Mouse (Mus musculus) neural tube, embryonic 13.5 days (tissue): Measurements from ENCODE around the gene Itpr3. TPM values are rescaled to one million over a fixed set of nuclear protein-coding genes. Genes with fewer than 3 reads are reported as not detected.

ENCODE experiments used
- ATAC-seq: fragments of 200-750 bp; cut with Nextera tagmentation; 2 replicates; pipeline ENCODE4 v1.8.0; 2017; ENCODE audit warnings: low read depth, mild to moderate bottlenecking, moderate TSS enrichment, moderate library complexity
- H3K27ac ChIP-seq: fragments of 300-500 bp; sonication (generic); replicated peaks from 2 replicates; pipeline ENCODE4 v1.5.1; 2015; ENCODE audit warnings: moderate library complexity, mild to moderate bottlenecking, inconsistent platforms
- H3K27me3 ChIP-seq: fragments of 300-500 bp; sonication (generic); 2 replicates; pipeline ENCODE4 v1.6.1; 2015; ENCODE audit warnings: mild to moderate bottlenecking, inconsistent platforms
- H3K36me3 ChIP-seq: fragments of 300-500 bp; sonication (generic); 2 replicates; pipeline ENCODE4 v1.6.1; 2015; ENCODE audit warnings: mild to moderate bottlenecking, inconsistent platforms
- H3K4me1 ChIP-seq: fragments of 300-500 bp; sonication (generic); replicated peaks from 2 replicates; pipeline ENCODE4 v1.6.1; 2015; ENCODE audit warnings: inconsistent platforms
- H3K4me2 ChIP-seq: fragments of 300-500 bp; sonication (generic); 2 replicates; pipeline ENCODE4 v1.6.1; 2015; ENCODE audit warnings: inconsistent platforms, mild to moderate bottlenecking, moderate library complexity
- H3K4me3 ChIP-seq: fragments of 300-500 bp; sonication (generic); 2 replicates; pipeline ENCODE4 v1.5.1; 2015; ENCODE audit warnings: mild to moderate bottlenecking, inconsistent platforms
- H3K9ac ChIP-seq: fragments of 300-500 bp; sonication (generic); 2 replicates; pipeline ENCODE4 v1.6.1; 2015; ENCODE audit warnings: moderate library complexity, mild to moderate bottlenecking, inconsistent platforms
- H3K9me3 ChIP-seq: fragments of 300-500 bp; sonication (generic); 2 replicates; pipeline ENCODE4 v1.6.1; 2016; ENCODE audit warnings: inconsistent platforms
- WGBS: fragments of 180-500 bp; shearing (Covaris S2); methylation state at CpG from one replicate; pipeline ENCODE4 v1.1.7; 2015; 5-methylcytosine and 5-hydroxymethylcytosine counted together
- polyA plus RNA-seq: library from polyadenylated mRNA; unstranded; fragments of >200 nt; fragmentation: Nextera tagmentation; extraction: Ambion mirVana; gene quantifications from 2 replicates; pipeline ENCODE4 v1.2.1, GENCODE M21; 2015

The Itpr3 gene
- polyA plus RNA-seq, 1 experiment from 2014 or later = 1.4 TPM

DNA sequence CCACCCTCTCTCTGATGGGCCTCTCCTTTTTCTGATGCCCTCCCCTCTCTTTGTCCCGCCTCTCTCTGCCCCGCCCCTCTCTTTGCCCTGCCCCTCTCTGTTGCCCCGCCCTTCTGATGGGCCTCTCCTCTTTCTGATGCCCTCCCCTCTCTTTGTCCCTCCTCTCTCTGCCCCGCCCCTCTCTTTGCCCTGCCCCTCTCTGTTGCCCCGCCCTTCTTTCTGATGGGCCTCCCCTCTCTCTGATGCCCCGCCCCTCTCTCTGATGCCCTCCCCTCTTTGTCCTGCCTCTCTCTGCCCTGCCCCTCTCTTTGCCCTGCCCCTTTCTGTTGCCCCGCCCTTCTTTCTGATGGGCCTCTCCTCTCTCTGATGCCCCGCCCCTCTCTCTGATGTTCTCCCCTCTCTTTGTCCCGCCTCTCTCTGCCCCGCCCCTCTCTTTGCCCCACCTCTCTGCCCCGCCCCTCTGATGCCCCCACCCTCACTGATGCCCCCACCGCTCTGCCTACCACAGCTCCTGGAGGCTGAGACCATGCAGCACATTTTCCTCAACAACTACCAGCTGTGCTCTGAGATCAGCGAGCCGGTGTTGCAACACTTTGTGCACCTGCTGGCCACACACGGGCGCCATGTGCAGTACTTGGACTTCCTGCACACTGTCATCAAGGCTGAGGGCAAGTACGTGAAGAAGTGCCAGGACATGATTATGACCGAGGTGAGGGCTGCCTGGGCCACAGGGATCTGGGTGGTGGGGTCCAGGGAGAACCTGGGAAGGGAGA lies 48.8 kb downstream of the Itpr3 start:
- 69% methylated on average over 10 of the region's 18 CpGs for WGBS
- H3K27me3 ChIP-seq = no peaks in the 10 kb centered on the region

DNA sequence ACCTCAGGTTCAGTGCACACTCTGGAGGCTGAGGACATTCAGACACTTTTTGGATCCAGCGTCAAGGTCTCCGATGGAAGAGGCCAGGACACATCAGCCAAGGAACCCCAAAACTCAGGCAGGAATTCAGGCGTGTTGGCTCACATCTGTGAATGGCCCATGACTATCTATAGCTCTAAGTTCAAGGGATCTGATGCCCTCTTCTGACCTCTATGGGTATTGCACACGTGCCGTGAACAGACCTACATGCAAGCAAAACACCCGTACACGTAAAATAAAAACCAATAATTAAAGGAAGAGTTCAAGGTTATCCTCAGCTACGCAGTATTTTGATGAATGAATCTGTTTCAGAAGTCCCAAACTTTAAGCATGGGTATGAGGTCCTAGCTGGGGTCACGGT lies 49.6 kb downstream of the Itpr3 start:
- Histone ChIP-seq H3K9ac (no peak overlapping the region), H3K27me3 (no peaks in the 10 kb centered on the region), H3K4me1 (peaks cover 8% of the 10 kb centered on the region), H3K4me3 (no peak overlapping the region), H3K36me3 (no peaks in the 10 kb centered on the region), H3K27ac (no peak overlapping the region), H3K9me3 (no peaks in the 10 kb centered on the region), H3K4me2 (no peak overlapping the region)
- ATAC-seq = no peak
- 82% methylated on average over 9 of the region's 9 CpGs for WGBS

More for the DNA sequence above, 48.8 kb downstream of the Itpr3 start:
- no peak for ATAC-seq
- Histone ChIP-seq H3K27ac (no peak overlapping the region), H3K9ac (no peak overlapping the region), H3K36me3 (no peaks in the 10 kb centered on the region), H3K4me2 (no peak overlapping the region), H3K9me3 (no peaks in the 10 kb centered on the region), H3K4me1 (peaks cover 8% of the 10 kb centered on the region), H3K4me3 (no peak overlapping the region)

DNA sequence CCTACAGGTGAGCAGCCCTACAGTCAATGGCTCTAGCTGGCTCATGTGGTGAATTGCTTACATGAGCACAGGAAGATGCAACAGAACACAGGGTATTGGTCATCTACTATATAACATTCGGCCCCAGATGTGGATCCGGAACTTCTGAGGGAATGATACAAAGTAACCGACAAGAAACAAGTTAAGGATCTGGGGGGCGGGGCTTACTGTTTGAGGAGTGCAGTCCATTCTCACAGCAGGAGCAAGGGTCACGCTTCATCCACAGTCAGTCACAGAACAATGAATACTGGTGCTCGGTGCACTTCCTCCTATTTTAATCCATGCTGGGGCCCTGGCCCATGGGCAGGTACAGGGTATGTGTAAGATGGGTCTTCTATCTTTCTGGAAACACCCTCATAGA lies 50.8 kb downstream of the Itpr3 start:
- Histone ChIP-seq H3K36me3 (no peaks in the 10 kb centered on the region), H3K9ac (no peak overlapping the region), H3K27me3 (no peaks in the 10 kb centered on the region), H3K27ac (no peak overlapping the region), H3K4me3 (no peak overlapping the region), H3K9me3 (no peaks in the 10 kb centered on the region), H3K4me1 (no peaks in the 10 kb centered on the region), H3K4me2 (no peak overlapping the region)
- WGBS = 67% methylated on average over 6 of the region's 6 CpGs
- no peak for ATAC-seq

DNA sequence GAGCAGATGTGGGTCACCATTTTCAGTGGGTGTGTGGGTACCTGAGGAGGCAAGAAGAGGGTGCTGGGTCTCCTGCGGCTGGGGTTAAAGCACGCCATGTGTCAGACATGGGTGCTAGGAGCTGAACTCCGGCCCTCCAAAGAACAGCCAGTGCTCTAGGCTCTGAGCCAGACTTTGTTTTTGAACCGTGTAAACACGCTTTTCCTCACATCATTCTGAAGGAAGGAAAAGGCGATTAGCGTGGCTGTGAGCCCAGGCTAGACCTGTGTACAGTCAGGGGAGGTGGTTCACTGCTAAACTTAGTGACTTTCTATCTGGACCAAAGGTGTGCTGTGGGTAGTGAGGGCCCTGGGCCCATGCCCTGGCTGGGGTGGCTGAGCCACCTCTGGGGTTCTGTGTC lies 53.0 kb downstream of the Itpr3 start:
- no peak for ATAC-seq
- no peak overlapping the region for H3K9ac ChIP-seq
- WGBS = 91% methylated on average over 7 of the region's 7 CpGs
- no peaks in the 10 kb centered on the region for H3K4me1 ChIP-seq
- H3K27ac ChIP-seq = no peak overlapping the region
- no peaks in the 10 kb centered on the region for H3K36me3 ChIP-seq
- H3K4me2 ChIP-seq = no peak overlapping the region
- no peak overlapping the region for H3K4me3 ChIP-seq
- no peaks in the 10 kb centered on the region for H3K9me3 ChIP-seq
- H3K27me3 ChIP-seq = no peaks in the 10 kb centered on the region

DNA sequence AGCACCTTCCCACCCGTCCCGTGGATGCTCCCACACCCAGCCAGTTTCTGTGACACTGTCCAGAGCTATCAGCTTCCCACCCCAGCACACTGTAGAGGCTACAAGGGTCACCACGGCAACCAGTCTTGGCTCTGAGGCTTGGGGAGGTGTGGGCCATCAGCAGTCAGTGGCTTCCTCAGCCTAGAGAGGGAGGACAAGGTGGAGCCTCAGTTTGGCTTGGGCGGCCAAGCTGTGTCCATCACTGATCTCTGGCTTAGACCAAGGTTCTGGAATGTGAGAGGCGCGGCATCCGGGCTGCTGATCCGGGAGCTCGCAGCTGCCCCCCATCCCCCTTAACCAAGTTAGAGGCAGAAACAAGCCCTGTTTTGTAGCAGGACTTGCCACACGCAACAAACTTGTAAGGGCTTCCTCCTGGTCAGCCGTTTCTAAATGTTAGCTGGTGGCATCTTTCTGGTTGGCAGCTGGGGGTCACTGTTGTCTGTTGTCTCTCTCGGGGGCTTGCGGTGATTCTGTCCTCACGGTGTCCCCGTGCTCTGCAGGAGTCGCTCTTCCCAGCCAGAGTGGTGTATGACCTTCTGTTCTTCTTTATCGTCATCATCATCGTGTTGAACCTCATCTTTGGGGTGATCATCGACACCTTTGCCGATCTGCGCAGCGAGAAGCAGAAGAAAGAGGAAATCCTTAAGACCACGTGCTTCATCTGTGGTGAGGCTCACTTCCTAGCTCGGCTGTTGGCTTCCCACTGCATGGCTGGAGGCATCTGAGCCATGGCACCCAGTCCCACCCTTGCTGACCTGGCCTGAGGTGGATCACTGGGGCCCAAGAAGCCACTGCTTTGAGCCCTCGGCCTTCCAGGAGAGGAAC lies 61.8 kb downstream of the Itpr3 start:
- Histone ChIP-seq H3K27me3 (0 out of 2 replicates have a peak, but pooled peaks cover 7% of the 10 kb centered on the region), H3K9ac (no peak overlapping the region), H3K4me1 (peaks cover 25% of the 10 kb centered on the region), H3K9me3 (no peaks in the 10 kb centered on the region), H3K27ac (no peak overlapping the region), H3K4me3 (no peak overlapping the region), H3K4me2 (no peak overlapping the region), H3K36me3 (peaks cover 30% of the 10 kb centered on the region)
- no peak for ATAC-seq
- 88% methylated on average over 25 of the region's 25 CpGs for WGBS

DNA sequence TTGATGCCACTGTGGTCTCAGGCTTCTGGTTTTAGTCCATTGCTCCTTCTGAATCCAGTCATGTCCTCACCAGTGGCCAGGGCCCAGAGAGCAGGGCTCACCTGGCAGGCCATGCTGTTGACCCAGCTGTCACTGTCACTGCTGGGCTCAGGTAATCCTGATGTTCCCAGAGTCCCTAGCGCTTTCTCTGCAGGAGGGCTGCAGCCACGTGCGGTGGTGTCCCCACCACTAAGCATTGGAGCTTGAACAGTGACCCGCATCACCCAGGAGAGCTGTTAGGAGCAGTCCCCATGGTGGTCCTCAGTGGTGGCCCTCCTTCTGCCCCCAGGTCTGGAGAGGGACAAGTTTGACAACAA lies 62.4 kb downstream of the Itpr3 start:
- ATAC-seq = no peak
- H3K4me2 ChIP-seq = no peak overlapping the region
- peaks cover 31% of the 10 kb centered on the region for H3K4me1 ChIP-seq
- no peak overlapping the region for H3K9ac ChIP-seq
- no peaks in the 10 kb centered on the region for H3K9me3 ChIP-seq
- peaks cover 33% of the 10 kb centered on the region for H3K36me3 ChIP-seq
- WGBS = 81% methylated on average over 4 of the region's 4 CpGs
- no peak overlapping the region for H3K27ac ChIP-seq
- no peak overlapping the region for H3K4me3 ChIP-seq
- H3K27me3 ChIP-seq = 0 out of 2 replicates have a peak, but pooled peaks cover 7% of the 10 kb centered on the region

DNA sequence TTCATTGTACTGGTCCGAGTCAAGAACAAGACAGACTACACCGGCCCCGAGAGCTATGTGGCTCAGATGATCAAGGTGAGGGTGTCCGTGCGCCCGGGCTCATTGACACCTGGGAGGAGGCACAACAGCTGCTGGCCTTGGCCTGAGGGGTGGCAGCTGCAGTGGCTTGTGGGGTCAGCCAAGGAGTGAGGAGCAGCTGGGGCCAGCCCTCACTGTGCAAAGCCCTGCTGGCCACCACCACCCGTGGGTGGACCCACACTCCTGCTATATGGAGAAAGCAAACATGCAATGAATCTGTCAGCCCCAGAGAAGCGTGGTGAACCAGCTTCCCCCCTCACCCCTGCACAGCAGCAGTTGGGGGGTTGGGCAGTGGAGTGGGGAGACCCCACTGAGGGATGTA lies 62.9 kb downstream of the Itpr3 start:
- H3K4me3 ChIP-seq = no peak overlapping the region
- ATAC-seq = no peak
- no peak overlapping the region for H3K4me2 ChIP-seq
- H3K36me3 ChIP-seq = peaks cover 33% of the 10 kb centered on the region
- H3K27ac ChIP-seq = no peak overlapping the region
- H3K4me1 ChIP-seq = peaks cover 35% of the 10 kb centered on the region
- H3K9me3 ChIP-seq = no peaks in the 10 kb centered on the region
- 65% methylated on average over 8 of the region's 8 CpGs for WGBS
- H3K9ac ChIP-seq = 0 out of 2 replicates have a peak overlapping the region, but pooled peaks have one; percentile 34
- H3K27me3 ChIP-seq = 0 out of 2 replicates have a peak, but pooled peaks cover 7% of the 10 kb centered on the region

DNA sequence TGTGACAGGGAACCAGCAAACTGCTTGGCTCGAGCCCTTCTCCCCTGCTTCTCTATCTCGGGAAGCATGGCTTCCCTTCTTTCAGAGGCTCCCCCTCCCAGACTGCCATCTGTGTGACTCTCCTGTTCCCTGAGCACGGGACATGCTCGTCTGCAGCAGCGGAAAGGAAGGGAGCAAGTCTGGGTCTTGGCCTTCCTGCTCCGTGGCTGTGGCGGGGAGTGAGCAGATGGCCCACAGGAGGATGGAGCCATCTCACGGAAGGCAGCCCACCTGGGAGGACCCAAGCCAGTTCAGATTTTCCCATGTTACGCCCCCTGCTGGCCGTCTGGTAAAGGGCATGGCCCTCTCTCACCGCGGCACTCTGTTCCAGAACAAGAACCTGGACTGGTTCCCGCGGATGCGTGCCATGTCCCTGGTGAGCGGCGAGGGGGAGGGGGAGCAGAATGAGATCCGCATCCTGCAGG lies 63.5 kb downstream of the Itpr3 start:
- 0 out of 2 replicates have a peak, but pooled peaks have one; percentile 37 for ATAC-seq
- no peaks in the 10 kb centered on the region for H3K9me3 ChIP-seq
- H3K4me1 ChIP-seq = peaks cover 41% of the 10 kb centered on the region
- H3K36me3 ChIP-seq = peaks cover 33% of the 10 kb centered on the region
- H3K27me3 ChIP-seq = 0 out of 2 replicates have a peak, but pooled peaks cover 7% of the 10 kb centered on the region
- H3K4me2 ChIP-seq = peak overlapping the region; percentile 24
- no peak overlapping the region for H3K4me3 ChIP-seq
- 0 out of 2 replicates have a peak overlapping the region, but pooled peaks have one; percentile 34 for H3K9ac ChIP-seq
- 6% methylated on average over 18 of the region's 18 CpGs for WGBS
- H3K27ac ChIP-seq = no peak overlapping the region

DNA sequence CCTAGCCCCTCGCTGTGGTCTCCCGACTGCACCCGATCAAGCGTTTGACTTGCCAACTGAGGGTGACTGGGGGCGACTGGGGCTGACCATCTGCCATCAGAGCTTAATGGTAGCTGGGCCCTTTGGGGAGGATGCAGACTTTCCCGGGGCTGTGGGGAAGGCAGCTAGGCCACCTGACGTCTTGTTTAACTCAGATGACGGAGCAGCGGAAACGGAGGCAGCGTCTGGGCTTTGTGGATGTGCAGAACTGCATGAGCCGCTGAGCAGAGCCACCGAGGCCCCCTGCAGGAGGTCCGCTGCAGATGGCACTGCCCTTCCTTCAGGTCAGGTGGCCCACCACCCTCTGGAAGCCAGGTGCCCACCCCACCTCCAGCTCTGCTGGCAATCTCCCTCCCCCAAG lies 64.2 kb downstream of the Itpr3 start:
- no peak for ATAC-seq
- Histone ChIP-seq H3K9ac (0 out of 2 replicates have a peak overlapping the region, but pooled peaks have one; percentile 34), H3K4me2 (no peak overlapping the region)

DNA sequence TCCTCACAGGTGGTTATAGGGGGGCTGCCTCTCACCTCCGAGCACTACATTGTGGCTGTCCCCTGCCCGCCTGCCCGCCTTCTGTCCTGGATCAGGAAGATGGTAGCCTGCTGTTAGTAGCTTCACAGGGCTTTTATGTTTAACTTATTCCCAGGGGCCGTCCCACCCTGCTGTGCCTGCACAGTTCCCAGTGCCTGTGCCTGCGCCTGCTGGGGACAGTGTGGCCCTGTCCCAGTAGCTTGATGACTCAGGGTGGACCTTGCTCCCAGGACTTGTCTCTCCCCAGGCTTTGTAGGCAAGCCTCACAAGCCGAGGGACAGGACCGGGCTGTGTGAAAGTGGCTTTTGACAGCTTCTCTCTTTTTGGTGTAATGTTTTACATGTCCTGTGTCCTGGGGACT lies 64.7 kb downstream of the Itpr3 start:
- ATAC-seq = no peak
- Histone ChIP-seq H3K36me3 (peaks cover 33% of the 10 kb centered on the region), H3K27ac (no peak overlapping the region), H3K9me3 (no peaks in the 10 kb centered on the region), H3K4me2 (no peak overlapping the region), H3K9ac (0 out of 2 replicates have a peak overlapping the region, but pooled peaks have one; percentile 34), H3K4me1 (peaks cover 49% of the 10 kb centered on the region), H3K4me3 (no peak overlapping the region), H3K27me3 (0 out of 2 replicates have a peak, but pooled peaks cover 7% of the 10 kb centered on the region)
- 78% methylated on average over 7 of the region's 7 CpGs for WGBS

More for the DNA sequence above, 64.2 kb downstream of the Itpr3 start:
- Histone ChIP-seq H3K4me1 (peaks cover 47% of the 10 kb centered on the region), H3K36me3 (peaks cover 33% of the 10 kb centered on the region), H3K9me3 (no peaks in the 10 kb centered on the region), H3K4me3 (no peak overlapping the region), H3K27me3 (0 out of 2 replicates have a peak, but pooled peaks cover 7% of the 10 kb centered on the region), H3K27ac (no peak overlapping the region)
- 42% methylated on average over 14 of the region's 14 CpGs for WGBS

DNA sequence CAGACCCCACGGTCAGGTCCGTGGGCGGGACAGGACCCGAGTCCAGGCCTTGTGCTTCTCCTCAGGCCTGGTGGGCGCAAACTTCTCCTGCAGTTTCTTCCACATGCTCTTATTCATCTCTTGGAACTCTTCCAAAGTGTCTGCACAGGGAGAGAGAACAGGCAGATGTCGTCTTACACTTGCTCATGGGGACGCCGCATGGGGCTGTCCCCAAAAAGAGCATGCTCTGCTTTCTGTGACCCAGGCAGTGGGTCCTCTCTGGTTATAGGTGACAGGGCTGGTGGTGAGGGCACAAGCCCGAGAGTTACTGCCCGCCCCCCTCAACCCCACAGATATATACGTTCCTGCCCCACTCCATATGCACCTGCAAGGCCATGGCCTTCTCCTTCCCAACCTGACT lies 65.6 kb downstream of the Itpr3 start:
- H3K9me3 ChIP-seq = no peaks in the 10 kb centered on the region
- H3K27ac ChIP-seq = no peak overlapping the region
- ATAC-seq = no peak
- peaks cover 58% of the 10 kb centered on the region for H3K4me1 ChIP-seq
- 0 out of 2 replicates have a peak, but pooled peaks cover 7% of the 10 kb centered on the region for H3K27me3 ChIP-seq
- peaks cover 28% of the 10 kb centered on the region for H3K36me3 ChIP-seq
- H3K4me2 ChIP-seq = no peak overlapping the region
- no peak overlapping the region for H3K4me3 ChIP-seq
- no peak overlapping the region for H3K9ac ChIP-seq
- 85% methylated on average over 11 of the region's 11 CpGs for WGBS

DNA sequence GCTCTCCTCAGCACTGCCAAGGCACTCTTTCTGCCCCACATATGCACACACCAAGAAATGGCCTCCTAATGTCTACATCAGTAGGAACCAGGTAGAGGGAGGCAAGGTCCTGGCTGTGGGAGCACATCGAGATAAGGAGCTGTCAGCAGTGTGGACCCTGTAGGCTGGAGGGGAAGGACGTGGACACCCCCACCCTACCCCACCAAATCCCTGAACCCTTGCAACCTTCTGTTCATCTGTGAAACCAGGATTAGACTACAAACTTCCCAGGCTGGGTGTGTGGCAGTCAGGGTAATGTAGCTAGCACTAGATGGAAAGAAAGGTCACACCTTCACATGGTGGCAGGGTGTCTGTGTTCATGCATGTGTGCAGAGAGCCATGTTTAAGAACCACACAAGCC lies 66.0 kb downstream of the Itpr3 start:
- no peak for ATAC-seq
- no peak overlapping the region for H3K9ac ChIP-seq
- H3K27me3 ChIP-seq = 0 out of 2 replicates have a peak, but pooled peaks cover 7% of the 10 kb centered on the region
- H3K27ac ChIP-seq = no peak overlapping the region
- 95% methylated on average over 2 of the region's 2 CpGs for WGBS
- peaks cover 62% of the 10 kb centered on the region for H3K4me1 ChIP-seq
- H3K4me2 ChIP-seq = no peak overlapping the region
- no peak overlapping the region for H3K4me3 ChIP-seq
- H3K36me3 ChIP-seq = peaks cover 28% of the 10 kb centered on the region
- H3K9me3 ChIP-seq = no peaks in the 10 kb centered on the region
